Mouse (Mus musculus): Measurements from ENCODE around the gene Nox1.

The Nox1 gene

GRCm38 (mm10) chrX:134128549-134128948, 93.2 kb downstream of the Nox1 start:
- in situ Hi-C loops (cut with MboI, MseI), result no loop called here

GRCm38 (mm10) chrX:134116417-134116816, 105.3 kb downstream of the Nox1 start:
- in situ Hi-C loops (cut with MboI, MseI), result no loop called here

GRCm38 (mm10) chrX:134111767-134112166, 110.0 kb downstream of the Nox1 start:
- in situ Hi-C loops (cut with MboI, MseI), result no loop called here

GRCm38 (mm10) chrX:134102641-134103040, 119.1 kb downstream of the Nox1 start:
- in situ Hi-C loops (cut with MboI, MseI), result no loop called here

- in situ Hi-C loops (cut with MboI, MseI), result no loop called here
Measured at GRCm38 (mm10) chrX:134085453-134085852, 136.3 kb downstream of the Nox1 start.

GRCm38 (mm10) chrX:134059764-134060163, 162.0 kb downstream of the Nox1 start:
- in situ Hi-C loops (cut with MboI, MseI), result no loop called here

- in situ Hi-C loops (cut with MboI, MseI), result no loop called here
Measured at GRCm38 (mm10) chrX:134058987-134059712, 162.6 kb downstream of the Nox1 start, which contains the start of gene Cstf2. Cstf2 (plus strand) TSS chrX:134059187.

- in situ Hi-C loops (cut with MboI, MseI), result no loop called here
Measured at GRCm38 (mm10) chrX:134058040-134058875, 163.5 kb downstream of the Nox1 start.

- in situ Hi-C loops (cut with MboI, MseI), result no loop called here
Measured at GRCm38 (mm10) chrX:134056897-134057296, 164.9 kb downstream of the Nox1 start.

- in situ Hi-C loops (cut with MboI, MseI), result no loop called here
Measured at GRCm38 (mm10) chrX:134048994-134049393, 172.8 kb downstream of the Nox1 start.
